18 mouse cellular contexts compared by ENCODE assay signal in the genomic region with DNA sequence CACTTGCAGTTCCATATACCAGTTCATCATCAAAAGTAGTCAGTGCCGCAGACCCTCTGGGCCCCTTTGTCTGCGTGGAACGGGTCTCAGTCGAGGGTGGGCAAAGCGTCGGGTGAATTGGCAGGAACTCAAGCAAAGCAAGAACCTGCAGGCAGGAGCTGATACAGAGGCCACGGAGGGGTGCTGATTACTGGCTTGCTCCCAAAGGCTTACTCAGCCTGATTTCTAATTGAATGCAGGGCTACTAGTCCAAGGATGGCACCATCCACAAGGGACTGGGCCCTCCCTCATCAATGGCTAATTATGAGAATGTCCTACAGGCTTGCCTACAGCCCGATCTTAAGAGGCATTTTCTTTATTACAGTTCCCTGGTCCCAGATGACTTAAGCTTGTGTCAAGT.
"Had no signal": no experiment of that assay in that cellular context is flagged by ENCODE, and none has a peak within 500 bp of the region (broad histone marks: within the 10 kb centered on the region; RNA-seq: fewer than 3 reads in every experiment).

No protein-coding gene starts in this region.

- H3K27me3 ChIP-seq: limb, embryonic 12.5 days; liver, embryonic 13.5 days; lung, embryonic 15.5 days; megakaryocyte, embryonic 14.5 days; stomach, embryonic 15.5 days had no signal

- ATAC-seq: liver, postnatal 0 days had no signal

- H3K9me3 ChIP-seq: limb, embryonic 12.5 days; lung, embryonic 15.5 days; stomach, embryonic 15.5 days had no signal

- H3K4me2 ChIP-seq: limb, embryonic 12.5 days; liver, embryonic 13.5 days; lung, embryonic 15.5 days; stomach, embryonic 15.5 days had no signal

- H3K36me3 ChIP-seq: limb, embryonic 12.5 days; liver, embryonic 13.5 days; lung, embryonic 15.5 days; stomach, embryonic 15.5 days had no signal

- DNase-seq: kidney, adult 9 months; kidney, postnatal 36 days; layer of hippocampus, adult 9-11 months; layer of hippocampus, postnatal 36 days; liver; liver, embryonic 13.5 days; liver, postnatal 0 days; lung, postnatal 14 days; right cerebral cortex, postnatal 4 days; spleen, adult 18-20 months; thymus, adult 2 months; thymus, postnatal 25 days had no signal

- H3K4me1 ChIP-seq: limb, embryonic 12.5 days; liver, embryonic 13.5 days; lung, embryonic 15.5 days; megakaryocyte, embryonic 14.5 days; stomach, embryonic 15.5 days had no signal

- H3K9ac ChIP-seq: limb, embryonic 12.5 days; liver, embryonic 13.5 days; liver, postnatal 0 days; lung, embryonic 15.5 days; stomach, embryonic 15.5 days had no signal

- H3K4me3 ChIP-seq: limb, embryonic 12.5 days; liver, embryonic 13.5 days; lung, embryonic 15.5 days; megakaryocyte, embryonic 14.5 days; stomach, embryonic 15.5 days had no signal

- H3K27ac ChIP-seq: kidney, postnatal 0 days; limb, embryonic 12.5 days; liver, embryonic 13.5 days; lung, embryonic 15.5 days; macrophage; stomach, embryonic 15.5 days had no signal
